Mouse (Mus musculus) bone marrow, adult 2 months (tissue): ENCODE measurements around the gene St8sia1. TPM values are rescaled to one million over a fixed set of nuclear protein-coding genes. Genes with fewer than 3 reads are reported as not detected.

Experiments
- H3K27ac ChIP-seq: fragments of 200-500 bp; 2 replicates; pipeline ENCODE4 v1.5.1; 2012; ENCODE audit warnings: low read depth, mild to moderate bottlenecking, control low read depth, inconsistent platforms, low read length; ENCODE audit not compliant: control insufficient read depth, poor library complexity, insufficient read depth
- H3K4me1 ChIP-seq: fragments of 200-500 bp; 2 replicates; pipeline ENCODE4 v1.6.1; 2011; ENCODE audit warnings: low read length; ENCODE audit not compliant: control insufficient read depth, insufficient read depth
- H3K4me3 ChIP-seq: fragments of 200-500 bp; replicated peaks from 2 replicates; pipeline ENCODE3; 2011; ENCODE audit warnings: mild to moderate bottlenecking, low read depth, low read length, control low read depth; ENCODE audit not compliant: control insufficient read depth
- CTCF ChIP-seq: fragments of 200-500 bp; IDR thresholded peaks from 2 replicates; pipeline ENCODE4 v1.5.1; 2011; ENCODE audit warnings: low read length, control low read depth; ENCODE audit not compliant: control insufficient read depth, insufficient read depth
- POLR2A ChIP-seq: fragments of 200-500 bp; IDR thresholded peaks from 2 replicates; pipeline ENCODE4 v1.6.1; 2011; ENCODE audit warnings: low read depth, mild to moderate bottlenecking, control low read depth, low read length, borderline replicate concordance; ENCODE audit not compliant: control insufficient read depth
- WGBS: fragments of 180-500 bp; shearing (Covaris S2); methylation state at CpG from one replicate; pipeline ENCODE4 v1.1.7; 2018; 5-methylcytosine and 5-hydroxymethylcytosine counted together
- polyA plus RNA-seq: library from polyadenylated mRNA; stranded (reverse); fragments of >200 nt; gene quantifications from 2 replicates; pipeline ENCODE4 v1.2.4, GENCODE M21; 2011; ENCODE audit warnings: low replicate concordance; ENCODE audit not compliant: missing spikeins, insufficient read depth, insufficient read length

The St8sia1 gene
- polyA plus RNA-seq, 1 experiment: 0.47 TPM

GRCm38 (mm10) chr6:142799704-142800374 is 164.4 kb downstream of the St8sia1 start:
- Histone ChIP-seq H3K27ac (no peak overlapping the region), H3K4me3 (no peak overlapping the region), H3K4me1 (no peaks in the 10 kb centered on the region)
- 55% methylated on average over 7 of the region's 7 CpGs for WGBS
- TF ChIP-seq POLR2A (no peak), CTCF (no peak)

- Histone ChIP-seq H3K27ac (no peak overlapping the region), H3K4me3 (no peak overlapping the region), H3K4me1 (no peaks in the 10 kb centered on the region; the same call in 1 of the 2 replicates)
- 79% methylated on average over 9 of the region's 9 CpGs for WGBS
- TF ChIP-seq POLR2A (no peak), CTCF (no peak)
Observed at GRCm38 (mm10) chr6:142798837-142799236, 165.4 kb downstream of the St8sia1 start.

GRCm38 (mm10) chr6:142797996-142798395 is 166.3 kb downstream of the St8sia1 start:
- no peak for TF ChIP-seq POLR2A
- no peak for TF ChIP-seq CTCF
- Histone ChIP-seq H3K4me1 (no peaks in the 10 kb centered on the region; the same call in 1 of the 2 replicates), H3K27ac (no peak overlapping the region), H3K4me3 (no peak overlapping the region)
- 73% methylated on average over 1 of the region's 1 CpGs for WGBS

- Histone ChIP-seq H3K27ac (no peak overlapping the region), H3K4me1 (no peaks in the 10 kb centered on the region; the same call in 1 of the 2 replicates), H3K4me3 (no peak overlapping the region)
- WGBS: 85% methylated on average over 15 of the region's 15 CpGs
- TF ChIP-seq CTCF (no peak), POLR2A (no peak)
Observed at GRCm38 (mm10) chr6:142795655-142796441, 168.4 kb downstream of the St8sia1 start.

GRCm38 (mm10) chr6:142795087-142795486 is 169.2 kb downstream of the St8sia1 start:
- Histone ChIP-seq H3K4me3 (no peak overlapping the region), H3K27ac (no peak overlapping the region), H3K4me1 (no peaks in the 10 kb centered on the region; the same call in 1 of the 2 replicates)
- 94% methylated on average over 9 of the region's 9 CpGs for WGBS
- TF ChIP-seq CTCF (no peak), POLR2A (no peak)

- TF ChIP-seq POLR2A (no peak), CTCF (no peak)
- Histone ChIP-seq H3K4me3 (no peak overlapping the region), H3K4me1 (no peaks in the 10 kb centered on the region; the same call in 1 of the 2 replicates), H3K27ac (no peak overlapping the region)
- 63% methylated on average over 7 of the region's 7 CpGs for WGBS
Observed at GRCm38 (mm10) chr6:142793468-142793867, 170.8 kb downstream of the St8sia1 start.

- TF ChIP-seq CTCF (no peak), POLR2A (no peak)
- H3K4me1 ChIP-seq: no peaks in the 10 kb centered on the region; the same call in 1 of the 2 replicates
- 8% methylated on average over 13 of the region's 13 CpGs for WGBS
- H3K4me3 ChIP-seq: no peak overlapping the region
- no peak overlapping the region for H3K27ac ChIP-seq
Observed at GRCm38 (mm10) chr6:142792241-142792968, 171.8 kb downstream of the St8sia1 start.

- H3K27ac ChIP-seq: no peak overlapping the region
- TF ChIP-seq CTCF (no peak), POLR2A (no peak)
- WGBS: 85% methylated on average over 10 of the region's 10 CpGs
- H3K4me3 ChIP-seq: no peak overlapping the region
- H3K4me1 ChIP-seq: no peaks in the 10 kb centered on the region; the same call in 1 of the 2 replicates
Observed at GRCm38 (mm10) chr6:142789736-142790135, 174.5 kb downstream of the St8sia1 start.
